Mouse (Mus musculus) gastrocnemius, postnatal 10 days (tissue): ENCODE results near the gene Mfsd4b1. TPM values are rescaled to one million over a fixed set of nuclear protein-coding genes. Genes with fewer than 3 reads are reported as not detected.
"Not testable (repeated sequence)": the region's sequence is repeated elsewhere in the genome, so short reads cannot be mapped to it uniquely, and the experiment has no call there.

ENCODE experiments used
- DNase-seq: peaks from one replicate; pipeline ENCODE4 v3.0.0; 2021; ENCODE audit warnings: mixed read lengths
- total RNA-seq, 2 experiments: library from RNA; stranded (reverse); gene quantifications; 2 replicates each; pipeline ENCODE4 v1.2.3; 2021

The Mfsd4b1 gene
- total RNA-seq, 2 experiments from 2014 or later: 0.40 to 0.65 TPM

- DNase-seq: no peak
Measured at GRCm38 (mm10) chr10:40034956-40035355, 9.9 kb upstream of the Mfsd4b1 start.

GRCm38 (mm10) chr10:40032897-40033296 is 7.8 kb upstream of the Mfsd4b1 start:
- DNase-seq: no peak

- DNase-seq: no peak
Measured at GRCm38 (mm10) chr10:40030716-40031115, 5.6 kb upstream of the Mfsd4b1 start.

- no peak for DNase-seq
Measured at GRCm38 (mm10) chr10:40029610-40030009, 4.5 kb upstream of the Mfsd4b1 start.

GRCm38 (mm10) chr10:40028091-40028490 is 3.0 kb upstream of the Mfsd4b1 start:
- no peak for DNase-seq

- DNase-seq: no peak
Measured at GRCm38 (mm10) chr10:40026546-40026945, 1.5 kb upstream of the Mfsd4b1 start.

- no peak for DNase-seq
Measured at GRCm38 (mm10) chr10:40025560-40025959, 492 bp upstream of the Mfsd4b1 start.

GRCm38 (mm10) chr10:40020401-40020800 is 4.7 kb downstream of the Mfsd4b1 start:
- DNase-seq: no peak

GRCm38 (mm10) chr10:40019492-40019891 is 5.6 kb downstream of the Mfsd4b1 start:
- DNase-seq: no peak

- DNase-seq: no peak
Measured at GRCm38 (mm10) chr10:40018261-40018860, 6.7 kb downstream of the Mfsd4b1 start.

GRCm38 (mm10) chr10:40009591-40009990 is 15.5 kb downstream of the Mfsd4b1 start:
- DNase-seq: no peak

- not testable (repeated sequence) for DNase-seq
Measured at GRCm38 (mm10) chr10:40008847-40009246, 16.2 kb downstream of the Mfsd4b1 start.

GRCm38 (mm10) chr10:40007953-40008352 is 17.1 kb downstream of the Mfsd4b1 start:
- DNase-seq: no peak

GRCm38 (mm10) chr10:40006963-40007362 is 18.1 kb downstream of the Mfsd4b1 start:
- no peak for DNase-seq

GRCm38 (mm10) chr10:40000746-40001145 is 24.3 kb downstream of the Mfsd4b1 start:
- no peak for DNase-seq

- DNase-seq: no peak
Measured at GRCm38 (mm10) chr10:39991155-39991554, 33.9 kb downstream of the Mfsd4b1 start.

- DNase-seq: no peak
Measured at GRCm38 (mm10) chr10:39986466-39986865, 38.6 kb downstream of the Mfsd4b1 start, which contains the start of gene Mfsd4b5. Gene Mfsd4b5, minus strand, starts transcription at chr10:39986646.

GRCm38 (mm10) chr10:39982604-39983003 is 42.5 kb downstream of the Mfsd4b1 start:
- DNase-seq: no peak

- DNase-seq: no peak
Measured at GRCm38 (mm10) chr10:39978231-39978630, 46.8 kb downstream of the Mfsd4b1 start.

GRCm38 (mm10) chr10:39977346-39977745 is 47.7 kb downstream of the Mfsd4b1 start:
- DNase-seq: no peak

GRCm38 (mm10) chr10:39975771-39976170 is 49.3 kb downstream of the Mfsd4b1 start:
- DNase-seq: no peak

- no peak for DNase-seq
Measured at GRCm38 (mm10) chr10:39974982-39975381, 50.1 kb downstream of the Mfsd4b1 start.

- no peak for DNase-seq
Measured at GRCm38 (mm10) chr10:39967512-39967911, 57.6 kb downstream of the Mfsd4b1 start.

GRCm38 (mm10) chr10:39961906-39962305 is 63.2 kb downstream of the Mfsd4b1 start:
- DNase-seq: no peak

GRCm38 (mm10) chr10:39960441-39960822 is 64.6 kb downstream of the Mfsd4b1 start:
- no peak for DNase-seq
